Mouse (Mus musculus): Measurements from ENCODE around the gene Zfp866. TPM values are rescaled to one million over a fixed set of nuclear protein-coding genes. Genes with fewer than 3 reads are reported as not detected.
A peak's percentile ranks its signal among the peaks of the same experiment; 100 is the strongest.

Zfp866 gene
- polyA plus RNA-seq, 1 experiment from 2014 or later: 36.7 TPM

- ATAC-seq (replicated peaks; ENCODE audit: insufficient number of reproducible peaks, low FRiP score, low TSS enrichment, low read depth): peak; percentile 3; the same call in 1 of the 2 replicates
- WGBS: 54% methylated on average over 2 of the region's 2 CpGs
Measured at GRCm38 (mm10) chr8:69775149-69775534, 15.8 kb downstream of the Zfp866 start.

GRCm38 (mm10) chr8:69774503-69775148, 16.4 kb downstream of the Zfp866 start, which contains the start of gene Gm20422:
TSS of gene Gm20422 (minus strand) at chr8:69774886.
- Histone ChIP-seq H3K27ac (replicated peaks; ENCODE audit: low read depth, low read length) (peak within 1 kb of the TSS; percentile 98), H3K9me3 (replicated peaks; ENCODE audit: control insufficient read depth, low read length) (no peaks in the 10 kb centered on the region), H3K4me1 (ENCODE audit: control insufficient read depth, insufficient read depth, low read length) (no peaks in the 10 kb centered on the region), H3K36me3 (replicated peaks; ENCODE audit: control insufficient read depth, insufficient read depth, low read depth, low read length) (no peaks in the 10 kb centered on the region), H3K4me2 (ENCODE audit: low read depth, low read length) (peak within 1 kb of the TSS; percentile 50), H3K27me3 (ENCODE audit: control insufficient read depth, insufficient read depth, low read length) (no peaks in the 10 kb centered on the region), H3K4me3 (ENCODE audit: low read depth, low read length) (peak within 1 kb of the TSS; percentile 81), H3K9ac (replicated peaks; ENCODE audit: low read length) (peak within 1 kb of the TSS; percentile 96)
- ATAC-seq (replicated peaks; ENCODE audit: insufficient number of reproducible peaks, low FRiP score, low TSS enrichment, low read depth) (peak; percentile 99), DNase-seq (ENCODE audit: low spot score) (peak; percentile 99)
- under 1% methylated on average over 41 of the region's 41 CpGs for WGBS

More at GRCm38 (mm10) chr8:69775149-69775534, 15.8 kb downstream of the Zfp866 start:
- Histone ChIP-seq H3K27me3 (ENCODE audit: control insufficient read depth, insufficient read depth, low read length) (no peaks in the 10 kb centered on the region), H3K4me1 (ENCODE audit: control insufficient read depth, insufficient read depth, low read length) (no peaks in the 10 kb centered on the region), H3K4me3 (ENCODE audit: low read depth, low read length) (peak overlapping the region; percentile 81; the same call in 1 of the 2 replicates), H3K9me3 (replicated peaks; ENCODE audit: control insufficient read depth, low read length) (no peaks in the 10 kb centered on the region), H3K36me3 (replicated peaks; ENCODE audit: control insufficient read depth, insufficient read depth, low read depth, low read length) (no peaks in the 10 kb centered on the region), H3K4me2 (ENCODE audit: low read depth, low read length) (0 out of 2 replicates have a peak overlapping the region, but pooled peaks have one; percentile 16), H3K27ac (replicated peaks; ENCODE audit: low read depth, low read length) (no peak overlapping the region), H3K9ac (replicated peaks; ENCODE audit: low read length) (no peak overlapping the region)
- no peak for DNase-seq (ENCODE audit: low spot score)

GRCm38 (mm10) chr8:69772106-69772505, 18.9 kb downstream of the Zfp866 start:
- no peak overlapping the region for H3K4me2 ChIP-seq (ENCODE audit: low read depth, low read length)
- H3K4me1 ChIP-seq (ENCODE audit: control insufficient read depth, insufficient read depth, low read length): no peaks in the 10 kb centered on the region
- no peaks in the 10 kb centered on the region for H3K27me3 ChIP-seq (ENCODE audit: control insufficient read depth, insufficient read depth, low read length)
- H3K9ac ChIP-seq (replicated peaks; ENCODE audit: low read length): no peak overlapping the region
- peaks cover 7% of the 10 kb centered on the region for H3K36me3 ChIP-seq (replicated peaks; ENCODE audit: control insufficient read depth, insufficient read depth, low read depth, low read length)
- H3K9me3 ChIP-seq (replicated peaks; ENCODE audit: control insufficient read depth, low read length): no peaks in the 10 kb centered on the region
- no peak overlapping the region for H3K27ac ChIP-seq (replicated peaks; ENCODE audit: low read depth, low read length)
- 90% methylated on average over 2 of the region's 2 CpGs for WGBS
- ATAC-seq (replicated peaks; ENCODE audit: insufficient number of reproducible peaks, low FRiP score, low TSS enrichment, low read depth) (no peak), DNase-seq (ENCODE audit: low spot score) (no peak)
- H3K4me3 ChIP-seq (ENCODE audit: low read depth, low read length): no peak overlapping the region

GRCm38 (mm10) chr8:69771221-69771620, 19.8 kb downstream of the Zfp866 start:
- no peak for DNase-seq (ENCODE audit: low spot score)
- H3K4me3 ChIP-seq (ENCODE audit: low read depth, low read length): no peak overlapping the region
- H3K9me3 ChIP-seq (replicated peaks; ENCODE audit: control insufficient read depth, low read length): no peaks in the 10 kb centered on the region
- no peak overlapping the region for H3K27ac ChIP-seq (replicated peaks; ENCODE audit: low read depth, low read length)
- 95% methylated on average over 9 of the region's 9 CpGs for WGBS
- H3K4me2 ChIP-seq (ENCODE audit: low read depth, low read length): no peak overlapping the region
- no peak for ATAC-seq (replicated peaks; ENCODE audit: insufficient number of reproducible peaks, low FRiP score, low TSS enrichment, low read depth)
- no peaks in the 10 kb centered on the region for H3K4me1 ChIP-seq (ENCODE audit: control insufficient read depth, insufficient read depth, low read length)
- H3K36me3 ChIP-seq (replicated peaks; ENCODE audit: control insufficient read depth, insufficient read depth, low read depth, low read length): peaks cover 13% of the 10 kb centered on the region
- no peak overlapping the region; the same call in 1 of the 2 replicates for H3K9ac ChIP-seq (replicated peaks; ENCODE audit: low read length)
- no peaks in the 10 kb centered on the region for H3K27me3 ChIP-seq (ENCODE audit: control insufficient read depth, insufficient read depth, low read length)

GRCm38 (mm10) chr8:69761814-69762445, 29.0 kb downstream of the Zfp866 start:
- Histone ChIP-seq H3K4me3 (ENCODE audit: low read depth, low read length) (no peak overlapping the region), H3K4me2 (ENCODE audit: low read depth, low read length) (no peak overlapping the region), H3K4me1 (ENCODE audit: control insufficient read depth, insufficient read depth, low read length) (no peaks in the 10 kb centered on the region), H3K27ac (replicated peaks; ENCODE audit: low read depth, low read length) (no peak overlapping the region), H3K36me3 (replicated peaks; ENCODE audit: control insufficient read depth, insufficient read depth, low read depth, low read length) (peaks cover 29% of the 10 kb centered on the region), H3K27me3 (ENCODE audit: control insufficient read depth, insufficient read depth, low read length) (no peaks in the 10 kb centered on the region), H3K9me3 (replicated peaks; ENCODE audit: control insufficient read depth, low read length) (no peaks in the 10 kb centered on the region), H3K9ac (replicated peaks; ENCODE audit: low read length) (no peak overlapping the region)
- no peak for ATAC-seq (replicated peaks; ENCODE audit: insufficient number of reproducible peaks, low FRiP score, low TSS enrichment, low read depth)
- WGBS: 93% methylated on average over 4 of the region's 4 CpGs
- DNase-seq (ENCODE audit: low spot score): no peak

GRCm38 (mm10) chr8:69758316-69758715, 32.7 kb downstream of the Zfp866 start:
- no peak overlapping the region for H3K27ac ChIP-seq (replicated peaks; ENCODE audit: low read depth, low read length)
- no peak overlapping the region for H3K4me3 ChIP-seq (ENCODE audit: low read depth, low read length)
- 96% methylated on average over 5 of the region's 5 CpGs for WGBS
- H3K4me1 ChIP-seq (ENCODE audit: control insufficient read depth, insufficient read depth, low read length): no peaks in the 10 kb centered on the region
- no peaks in the 10 kb centered on the region for H3K27me3 ChIP-seq (ENCODE audit: control insufficient read depth, insufficient read depth, low read length)
- DNase-seq (ENCODE audit: low spot score): no peak
- peaks cover 6% of the 10 kb centered on the region for H3K36me3 ChIP-seq (replicated peaks; ENCODE audit: control insufficient read depth, insufficient read depth, low read depth, low read length)
- no peak overlapping the region for H3K4me2 ChIP-seq (ENCODE audit: low read depth, low read length)
- no peaks in the 10 kb centered on the region for H3K9me3 ChIP-seq (replicated peaks; ENCODE audit: control insufficient read depth, low read length)
- ATAC-seq (replicated peaks; ENCODE audit: insufficient number of reproducible peaks, low FRiP score, low TSS enrichment, low read depth): no peak
- H3K9ac ChIP-seq (replicated peaks; ENCODE audit: low read length): no peak overlapping the region

GRCm38 (mm10) chr8:69752437-69752836, 38.5 kb downstream of the Zfp866 start:
- H3K9ac ChIP-seq (replicated peaks; ENCODE audit: low read length): no peak overlapping the region

More at GRCm38 (mm10) chr8:69752437-69752836, 38.5 kb downstream of the Zfp866 start:
- ATAC-seq (replicated peaks; ENCODE audit: insufficient number of reproducible peaks, low FRiP score, low TSS enrichment, low read depth) (no peak), DNase-seq (ENCODE audit: low spot score) (no peak)
- Histone ChIP-seq H3K4me1 (ENCODE audit: control insufficient read depth, insufficient read depth, low read length) (no peaks in the 10 kb centered on the region; the same call in 1 of the 2 replicates), H3K36me3 (replicated peaks; ENCODE audit: control insufficient read depth, insufficient read depth, low read depth, low read length) (peaks cover 3% of the 10 kb centered on the region; the same call in 1 of the 2 replicates), H3K27me3 (ENCODE audit: control insufficient read depth, insufficient read depth, low read length) (no peaks in the 10 kb centered on the region), H3K4me2 (ENCODE audit: low read depth, low read length) (no peak overlapping the region), H3K27ac (replicated peaks; ENCODE audit: low read depth, low read length) (no peak overlapping the region), H3K4me3 (ENCODE audit: low read depth, low read length) (no peak overlapping the region), H3K9me3 (replicated peaks; ENCODE audit: control insufficient read depth, low read length) (no peaks in the 10 kb centered on the region)
- 88% methylated on average over 2 of the region's 2 CpGs for WGBS
